Mouse (Mus musculus) embryonic facial prominence, embryonic 14.5 days (tissue): Measurements from ENCODE around the gene Pim2. TPM values are rescaled to one million over a fixed set of nuclear protein-coding genes. Genes with fewer than 3 reads are reported as not detected.
"Not testable (repeated sequence)": the region's sequence is repeated elsewhere in the genome, so short reads cannot be mapped to it uniquely, and the experiment has no call there.

Source experiments
- ATAC-seq: fragments of 200-750 bp; cut with Nextera tagmentation; 2 replicates; pipeline ENCODE4 v1.8.0; 2017; ENCODE audit warnings: low read depth, moderate number of reproducible peaks, moderate TSS enrichment
- DNase-seq: peaks from one replicate; pipeline ENCODE4 v3.0.0-alpha.2; 2015; ENCODE audit warnings: low spot score
- H3K27ac ChIP-seq: fragments of 300-500 bp; sonication (generic); replicated peaks from 2 replicates; pipeline ENCODE4 v1.5.1; 2014; ENCODE audit warnings: low read depth, mild to moderate bottlenecking, low read length, moderate library complexity
- H3K27me3 ChIP-seq: fragments of 300-500 bp; sonication (generic); replicated peaks from 2 replicates; pipeline ENCODE4 v1.6.1; 2014; ENCODE audit warnings: low read length; ENCODE audit not compliant: control insufficient read depth, insufficient read depth
- H3K36me3 ChIP-seq: fragments of 300-500 bp; sonication (generic); 2 replicates; pipeline ENCODE4 v1.6.1; 2014; ENCODE audit warnings: low read length, mixed read lengths; ENCODE audit not compliant: control insufficient read depth, insufficient read depth
- H3K4me1 ChIP-seq: fragments of 300-500 bp; sonication (generic); 2 replicates; pipeline ENCODE4 v1.6.1; 2014; ENCODE audit warnings: antibody characterized with exemption, low read length; ENCODE audit not compliant: control insufficient read depth, insufficient read depth
- H3K4me2 ChIP-seq: fragments of 300-500 bp; sonication (generic); 2 replicates; pipeline ENCODE4 v1.6.1; 2014; ENCODE audit warnings: low read depth, mild to moderate bottlenecking, low read length, moderate library complexity, mixed read lengths
- H3K4me3 ChIP-seq: fragments of 300-500 bp; sonication (generic); 2 replicates; pipeline ENCODE4 v1.5.1; 2014; ENCODE audit warnings: low read depth, mild to moderate bottlenecking, low read length
- H3K9ac ChIP-seq: fragments of 300-500 bp; sonication (generic); 2 replicates; pipeline ENCODE4 v1.6.1; 2014; ENCODE audit warnings: low read depth, mild to moderate bottlenecking, low read length, moderate library complexity, mixed read lengths
- H3K9me3 ChIP-seq: fragments of 300-500 bp; sonication (generic); 2 replicates; pipeline ENCODE4 v1.6.1; 2016; ENCODE audit warnings: low read length; ENCODE audit not compliant: control insufficient read depth
- WGBS: fragments of 180-500 bp; shearing (Covaris S2); extraction: QIAGEN DNeasy Blood & Tissue Kit; methylation state at CpG from one replicate; pipeline ENCODE4 v1.1.7; 2014; 5-methylcytosine and 5-hydroxymethylcytosine counted together
- polyA plus RNA-seq: library from polyadenylated mRNA; unstranded; fragments of >200 nt; fragmentation: Nextera tagmentation; extraction: Ambion mirVana; gene quantifications from 2 replicates; pipeline ENCODE4 v1.2.1, GENCODE M21; 2014

Pim2 gene
- polyA plus RNA-seq, 1 experiment from 2014 or later, result 4.8 TPM

DNA sequence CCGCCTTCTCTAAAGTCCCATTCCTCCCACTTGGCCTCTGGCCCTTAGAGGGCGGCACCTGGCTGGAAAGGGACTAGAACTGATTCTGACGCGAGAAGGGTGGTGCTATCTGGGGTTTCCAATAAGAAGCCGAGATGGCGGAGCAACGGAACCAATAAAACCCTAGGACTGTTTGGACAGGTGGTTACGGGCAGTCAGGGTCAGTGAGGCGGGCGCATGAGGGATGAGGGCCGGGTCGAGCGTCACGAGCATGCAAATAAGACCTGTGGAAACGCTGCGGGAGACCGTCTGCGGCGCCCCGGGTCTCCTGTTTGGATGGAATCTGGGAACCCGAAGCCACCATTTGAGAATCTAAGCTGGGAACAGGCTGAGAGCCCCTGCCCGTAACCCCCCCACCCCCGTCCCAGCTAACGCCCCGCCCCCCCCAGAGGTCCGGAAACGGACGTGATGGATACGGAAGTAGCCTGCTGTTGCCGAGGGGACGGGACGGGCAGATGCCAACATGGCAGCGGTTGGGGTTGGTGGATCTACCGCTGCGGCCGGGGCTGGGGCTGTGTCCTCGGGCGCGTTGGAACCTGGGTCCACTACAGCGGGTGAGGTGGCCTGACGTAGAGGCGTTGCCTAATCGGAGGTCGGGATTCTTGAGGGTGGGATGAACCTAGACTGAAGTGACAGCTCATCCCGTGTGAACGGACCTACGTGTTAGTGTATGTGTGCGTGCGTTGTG lies 5.9 kb downstream of the Pim2 start, which contains the start of gene Slc35a2:
Slc35a2 (plus strand) TSS at position 188 of the 727 bp plus-strand sequence.
- Histone ChIP-seq H3K27me3 (no peaks in the 10 kb centered on the region), H3K4me3 (peak within 1 kb of the TSS; percentile 57), H3K4me2 (peak within 1 kb of the TSS; percentile 58), H3K9ac (peak within 1 kb of the TSS; percentile 64), H3K27ac (peak within 1 kb of the TSS; percentile 70), H3K9me3 (no peaks in the 10 kb centered on the region), H3K4me1 (no peaks in the 10 kb centered on the region), H3K36me3 (peaks cover 3% of the 10 kb centered on the region; the same call in 1 of the 2 replicates)
- ATAC-seq (peak; percentile 95), DNase-seq (peak; percentile 94)
- 13% methylated on average over 43 of the region's 49 CpGs for WGBS

DNA sequence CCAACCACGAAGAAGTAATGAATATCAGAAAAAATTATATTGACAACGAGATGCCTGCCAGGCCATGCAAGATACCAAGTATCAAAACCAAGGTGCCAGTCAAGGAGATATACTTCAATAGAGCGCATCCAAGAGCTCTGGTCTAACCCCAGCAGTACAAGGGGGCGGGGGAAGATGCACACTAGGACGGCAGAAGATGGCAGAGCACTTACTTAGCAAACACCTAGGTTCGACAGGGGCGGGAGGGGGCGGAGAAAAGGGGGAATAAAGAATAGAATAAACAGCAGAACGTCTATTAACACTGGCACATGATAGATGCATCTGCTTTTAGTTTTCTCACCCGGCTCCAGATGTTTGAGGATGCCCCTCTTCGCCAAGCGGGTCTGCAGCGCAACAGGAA lies 20.1 kb downstream of the Pim2 start:
- H3K36me3 ChIP-seq, result peaks cover 12% of the 10 kb centered on the region
- no peaks in the 10 kb centered on the region for H3K27me3 ChIP-seq
- H3K27ac ChIP-seq, result peak overlapping the region; percentile 79; the same call in 1 of the 2 replicates
- H3K9ac ChIP-seq, result peak overlapping the region; percentile 72
- H3K4me2 ChIP-seq, result peak overlapping the region; percentile 57
- H3K4me3 ChIP-seq, result peak overlapping the region; percentile 56
- DNase-seq, result no peak
- ATAC-seq, result no peak
- H3K9me3 ChIP-seq, result no peaks in the 10 kb centered on the region
- 29% methylated on average over 13 of the region's 13 CpGs for WGBS
- H3K4me1 ChIP-seq, result no peaks in the 10 kb centered on the region

DNA sequence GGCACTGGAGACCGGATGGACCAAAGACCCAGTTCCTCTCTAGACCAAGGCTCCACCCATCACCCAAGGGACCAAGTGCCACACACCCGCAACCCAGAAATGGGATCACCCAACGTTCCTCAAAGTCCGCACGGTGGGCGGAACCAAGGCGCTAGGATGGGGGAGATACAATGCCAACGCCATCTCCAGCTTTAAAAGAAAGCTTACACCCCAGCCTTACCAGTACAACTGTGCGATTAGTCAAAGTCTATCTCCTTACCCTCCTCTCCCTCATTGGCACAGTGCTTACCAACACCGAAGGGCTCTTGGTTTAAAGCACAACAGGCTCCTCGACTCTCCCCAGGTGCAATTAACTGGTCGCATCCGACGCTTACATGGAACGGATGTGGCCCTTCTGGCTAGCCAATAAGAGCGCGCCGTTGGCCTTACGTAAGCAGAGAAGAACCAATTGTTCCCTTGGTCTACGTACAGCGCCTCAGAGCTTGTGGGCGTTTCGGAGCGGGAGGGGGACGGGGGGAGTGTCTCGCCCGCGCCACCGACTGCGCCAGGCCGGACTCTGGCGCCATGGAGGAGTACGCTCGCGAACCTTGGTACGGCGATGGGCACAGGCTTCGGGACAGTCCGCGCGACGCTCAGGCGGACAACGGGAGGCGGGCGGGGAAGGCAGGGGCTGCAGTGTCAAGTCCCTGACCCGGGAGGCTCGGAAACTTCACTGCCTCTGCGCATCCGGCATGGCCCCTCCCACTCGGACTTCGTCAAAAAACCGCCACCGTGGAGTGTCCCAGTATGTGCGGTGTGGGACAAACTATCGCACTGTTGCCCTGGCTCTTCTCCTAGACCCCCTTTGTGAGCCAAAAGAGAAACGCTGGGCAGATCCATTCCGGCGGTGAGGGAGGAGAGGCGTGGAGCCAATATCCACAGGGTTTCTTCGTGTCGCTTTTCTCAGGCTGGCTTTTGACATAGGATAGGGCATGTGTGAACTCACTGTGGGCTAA lies 21.1 kb downstream of the Pim2 start, which contains the start of the genes Pqbp1 and Timm17b:
Pqbp1 (minus strand) TSS at position 390 of the 995 bp plus-strand sequence.
Timm17b (plus strand) TSS at position 478 of the 995 bp plus-strand sequence.
- Histone ChIP-seq H3K36me3 (peaks cover 9% of the 10 kb centered on the region), H3K4me3 (peak within 1 kb of the TSS; percentile 56), H3K9me3 (no peaks in the 10 kb centered on the region), H3K4me2 (peak within 1 kb of the TSS; percentile 57), H3K27ac (peak within 1 kb of the TSS; percentile 79), H3K27me3 (no peaks in the 10 kb centered on the region), H3K9ac (peak within 1 kb of the TSS; percentile 72), H3K4me1 (no peaks in the 10 kb centered on the region)
- ATAC-seq (peak; percentile 99), DNase-seq (peak; percentile 98)
- WGBS, result 20% methylated on average over 53 of the region's 62 CpGs

DNA sequence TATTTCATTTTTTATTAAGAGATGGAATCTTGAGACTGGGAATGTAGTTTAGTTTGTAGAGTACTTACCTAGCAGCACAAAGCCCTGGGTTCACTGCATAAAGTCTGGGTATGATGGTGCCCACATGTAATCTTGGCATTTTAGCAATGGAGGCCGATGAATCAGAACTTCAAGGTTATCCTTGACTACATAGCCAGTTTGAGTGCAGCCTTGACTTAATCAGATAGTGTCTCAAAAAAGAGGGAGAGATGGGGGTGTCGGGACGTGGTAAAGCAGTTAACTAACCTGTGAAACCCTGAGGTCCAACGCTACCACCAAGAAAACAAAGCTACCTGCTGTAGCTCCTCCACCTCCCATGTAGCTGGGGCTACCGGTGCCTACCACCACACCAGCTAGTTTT lies 26.4 kb downstream of the Pim2 start:
- no peak overlapping the region for H3K4me3 ChIP-seq
- peaks cover 5% of the 10 kb centered on the region; the same call in 1 of the 2 replicates for H3K36me3 ChIP-seq
- no peaks in the 10 kb centered on the region for H3K4me1 ChIP-seq
- H3K9me3 ChIP-seq, result no peaks in the 10 kb centered on the region
- H3K27me3 ChIP-seq, result no peaks in the 10 kb centered on the region
- no peak for ATAC-seq
- no peak for DNase-seq
- WGBS, result 90% methylated on average over 5 of the region's 5 CpGs
- H3K9ac ChIP-seq, result no peak overlapping the region
- H3K27ac ChIP-seq, result no peak overlapping the region
- H3K4me2 ChIP-seq, result no peak overlapping the region

DNA sequence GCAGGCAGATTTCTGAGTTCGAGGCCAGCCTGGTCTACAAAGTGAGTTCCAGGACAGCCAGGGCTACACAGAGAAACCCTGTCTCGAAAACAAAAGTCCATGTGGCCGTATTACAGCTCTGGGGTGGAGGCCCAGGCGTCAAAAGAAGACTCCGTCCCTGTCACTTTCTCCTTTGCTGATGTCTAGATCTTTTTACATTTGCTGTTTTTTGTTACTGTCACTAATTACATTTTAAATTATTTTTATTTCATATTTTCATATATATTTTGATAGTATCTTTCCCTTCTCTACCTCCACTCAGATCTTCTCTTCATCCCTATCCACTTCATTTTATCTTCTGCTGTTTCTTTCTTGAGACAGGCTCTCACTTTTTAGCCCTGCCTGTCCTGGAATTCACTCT lies 29.7 kb downstream of the Pim2 start, which contains the start of gene Gm10491:
Gm10491 (minus strand) TSS at position 101 of the 400 bp plus-strand sequence.
- Histone ChIP-seq H3K27ac (no peak within 1 kb of the TSS), H3K4me2 (no peak within 1 kb of the TSS), H3K36me3 (peaks cover 5% of the 10 kb centered on the region; the same call in 1 of the 2 replicates), H3K4me1 (no peaks in the 10 kb centered on the region), H3K9me3 (no peaks in the 10 kb centered on the region), H3K9ac (no peak within 1 kb of the TSS), H3K27me3 (no peaks in the 10 kb centered on the region), H3K4me3 (no peak within 1 kb of the TSS)
- WGBS, result 89% methylated on average over 5 of the region's 5 CpGs
- DNase-seq, result no peak
- ATAC-seq, result no peak

DNA sequence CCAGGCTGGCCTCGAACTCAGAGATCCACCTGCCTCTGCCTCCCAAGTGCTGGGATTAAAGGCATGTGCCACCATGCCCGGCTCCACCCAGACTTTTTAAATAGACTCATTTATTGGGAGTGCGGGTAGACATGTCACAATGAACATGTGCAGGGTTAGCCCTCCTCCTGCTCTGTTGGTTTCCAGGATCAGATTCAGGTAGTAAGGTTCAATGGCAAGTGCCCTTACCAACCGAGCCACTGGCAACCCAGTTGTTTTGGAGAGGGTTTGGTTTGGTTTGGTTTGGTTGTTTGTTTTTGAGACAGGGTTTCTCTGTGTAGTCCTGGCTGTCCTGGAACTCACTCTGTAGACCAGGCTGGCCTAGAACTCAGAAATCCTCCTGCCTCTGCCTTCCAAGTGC lies 31.2 kb downstream of the Pim2 start, which contains the start of gene Gm10490:
Gm10490 (plus strand) TSS at position 301 of the 400 bp plus-strand sequence.
- not testable (repeated sequence) for DNase-seq, H3K36me3 ChIP-seq, H3K4me2 ChIP-seq, ATAC-seq, H3K9me3 ChIP-seq, H3K27ac ChIP-seq, H3K9ac ChIP-seq, H3K4me3 ChIP-seq, H3K27me3 ChIP-seq, H3K4me1 ChIP-seq
- WGBS, result 88% methylated on average over 4 of the region's 4 CpGs

DNA sequence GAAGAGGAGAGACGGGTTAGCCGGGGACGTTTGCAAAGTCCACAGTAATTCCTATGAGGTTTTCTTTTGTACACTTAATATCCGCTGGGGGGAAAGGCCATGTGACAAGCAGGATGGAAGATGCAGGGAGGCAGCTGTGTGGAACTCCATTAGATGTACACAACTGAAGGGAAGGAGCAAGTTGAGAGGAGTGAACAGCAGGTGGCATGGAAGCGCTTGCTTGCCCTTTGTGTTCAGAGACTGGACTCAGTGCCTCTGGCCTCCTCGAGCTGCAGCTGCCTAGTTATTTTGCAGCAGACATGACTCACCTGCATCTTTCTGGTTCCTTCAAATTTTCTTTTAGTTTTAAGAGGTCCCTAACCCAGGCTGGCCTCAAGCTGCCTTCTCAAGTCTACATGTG lies 32.4 kb downstream of the Pim2 start:
- Histone ChIP-seq H3K27ac (no peak overlapping the region), H3K36me3 (peaks cover 5% of the 10 kb centered on the region; the same call in 1 of the 2 replicates), H3K4me1 (no peaks in the 10 kb centered on the region), H3K9ac (no peak overlapping the region), H3K9me3 (no peaks in the 10 kb centered on the region), H3K4me2 (no peak overlapping the region), H3K27me3 (no peaks in the 10 kb centered on the region), H3K4me3 (no peak overlapping the region)
- DNase-seq (no peak), ATAC-seq (no peak)
- WGBS, result 55% methylated on average over 6 of the region's 6 CpGs

DNA sequence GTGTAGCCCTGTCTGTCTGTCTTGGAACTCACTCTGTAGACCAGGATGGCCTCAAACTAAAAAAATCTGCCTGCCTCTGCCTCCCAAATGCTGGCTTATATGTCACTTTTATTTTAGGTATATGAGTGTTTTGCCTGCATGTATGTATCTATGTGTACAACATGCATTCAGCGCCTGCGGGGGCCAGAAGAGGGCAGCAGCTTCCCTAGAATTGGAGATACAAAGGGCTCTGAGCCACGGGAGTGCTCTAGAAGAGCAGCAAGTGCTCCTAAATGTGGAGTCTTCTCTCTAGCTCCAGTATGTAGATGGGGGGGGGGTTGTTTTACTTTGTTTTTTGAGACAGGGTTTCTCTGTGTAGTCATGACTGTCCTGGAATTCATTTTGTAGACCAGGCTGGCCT lies 37.6 kb downstream of the Pim2 start:
- H3K27ac ChIP-seq, H3K4me3 ChIP-seq, DNase-seq, H3K4me1 ChIP-seq, H3K9ac ChIP-seq, ATAC-seq, H3K9me3 ChIP-seq, H3K36me3 ChIP-seq, H3K4me2 ChIP-seq: not testable (repeated sequence)
- 30% methylated on average over 3 of the region's 3 CpGs for WGBS
- peaks cover 15% of the 10 kb centered on the region for H3K27me3 ChIP-seq
